Mouse (Mus musculus): ENCODE results near the gene Gabbr2. TPM values are rescaled to one million over a fixed set of nuclear protein-coding genes. Genes with fewer than 3 reads are reported as not detected.

Gabbr2 gene
- polyA plus RNA-seq, 1 experiment = not detected

DNA sequence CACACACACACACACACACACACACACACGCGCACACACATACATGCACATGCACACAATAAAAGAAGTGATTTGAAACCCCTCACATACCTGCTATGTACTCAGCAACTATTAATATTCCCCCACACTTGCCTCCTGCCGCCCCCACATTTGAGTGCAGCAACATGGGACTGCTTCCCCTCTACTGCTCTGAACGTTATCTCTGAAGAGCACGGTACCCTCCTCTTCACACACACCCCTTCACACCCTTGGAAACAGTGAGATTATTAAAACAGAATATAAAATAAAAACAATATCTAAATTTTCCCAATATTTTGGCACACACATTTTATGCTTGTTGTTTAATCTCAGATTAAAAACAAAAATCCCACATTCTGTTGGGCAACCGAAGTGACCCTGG lies 77.1 kb downstream of the Gabbr2 start:
- Histone ChIP-seq H3K9ac (ENCODE audit: low read depth, poor library complexity, severe bottlenecking) (no peak overlapping the region), H3K4me1 (ENCODE audit: control insufficient read depth, insufficient read depth, low read length) (no peaks in the 10 kb centered on the region), H3K36me3 (ENCODE audit: control insufficient read depth, insufficient read depth, low read length, poor library complexity, severe bottlenecking) (no peaks in the 10 kb centered on the region), H3K27me3 (ENCODE audit: control insufficient read depth, insufficient read depth, low read length, poor library complexity, severe bottlenecking) (no peaks in the 10 kb centered on the region), H3K9me3 (replicated peaks; ENCODE audit: control insufficient read depth, insufficient read depth, low read length, poor library complexity, severe bottlenecking) (no peaks in the 10 kb centered on the region), H3K4me3 (ENCODE audit: low read depth, low read length) (no peak overlapping the region), H3K27ac (ENCODE audit: insufficient read depth, low read length) (no peak overlapping the region)
- no peak for TF ChIP-seq CTCF (IDR thresholded peaks at IDR 0.05; ENCODE audit: low read depth, low read length)
- no peak for TF ChIP-seq EP300 (IDR thresholded peaks at IDR 0.05; ENCODE audit: insufficient read depth, low read depth, low read length)
- TF ChIP-seq POLR2A (IDR thresholded peaks at IDR 0.05; ENCODE audit: insufficient read depth, low read length) = no peak

DNA sequence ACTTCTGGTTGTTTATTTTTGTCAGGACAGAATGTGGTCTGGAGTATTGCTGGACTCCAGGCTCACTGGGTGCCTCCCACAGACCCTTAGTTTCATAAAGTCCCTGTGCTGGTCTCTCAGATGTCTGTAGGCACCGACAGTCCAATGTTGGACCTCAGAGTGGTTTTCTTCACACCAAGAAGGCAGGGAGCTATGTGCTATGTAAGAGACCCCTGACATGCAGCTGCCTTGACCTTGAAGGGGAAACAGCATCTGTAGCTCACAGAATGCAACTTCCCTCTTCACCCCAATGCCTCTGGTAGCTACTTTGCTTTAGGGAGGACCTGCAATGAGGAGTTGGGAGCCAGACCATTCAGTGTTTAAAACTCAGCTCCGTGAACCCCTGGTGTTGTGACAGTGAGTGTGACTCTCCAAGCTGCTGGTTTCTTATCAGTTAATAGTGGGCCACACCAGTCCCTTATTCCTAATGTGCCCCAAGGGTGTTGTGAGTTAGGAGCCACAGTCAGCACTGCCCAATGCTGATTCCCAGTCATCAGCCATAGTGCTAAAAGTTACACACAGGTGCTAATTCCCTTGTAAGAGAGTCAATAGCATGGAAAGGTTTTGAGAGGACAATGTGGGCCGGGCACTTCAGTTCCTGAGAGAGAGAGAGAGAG lies 85.5 kb downstream of the Gabbr2 start:
- TF ChIP-seq CTCF (IDR thresholded peaks at IDR 0.05; ENCODE audit: low read depth, low read length) (no peak), EP300 (IDR thresholded peaks at IDR 0.05; ENCODE audit: insufficient read depth, low read depth, low read length) (no peak)
- Histone ChIP-seq H3K4me3 (ENCODE audit: low read depth, low read length) (no peak overlapping the region), H3K9ac (ENCODE audit: low read depth, poor library complexity, severe bottlenecking) (no peak overlapping the region), H3K27ac (ENCODE audit: insufficient read depth, low read length) (no peak overlapping the region), H3K9me3 (replicated peaks; ENCODE audit: control insufficient read depth, insufficient read depth, low read length, poor library complexity, severe bottlenecking) (peaks cover 4% of the 10 kb centered on the region), H3K36me3 (ENCODE audit: control insufficient read depth, insufficient read depth, low read length, poor library complexity, severe bottlenecking) (no peaks in the 10 kb centered on the region), H3K27me3 (ENCODE audit: control insufficient read depth, insufficient read depth, low read length, poor library complexity, severe bottlenecking) (no peaks in the 10 kb centered on the region), H3K4me1 (ENCODE audit: control insufficient read depth, insufficient read depth, low read length) (no peaks in the 10 kb centered on the region)

DNA sequence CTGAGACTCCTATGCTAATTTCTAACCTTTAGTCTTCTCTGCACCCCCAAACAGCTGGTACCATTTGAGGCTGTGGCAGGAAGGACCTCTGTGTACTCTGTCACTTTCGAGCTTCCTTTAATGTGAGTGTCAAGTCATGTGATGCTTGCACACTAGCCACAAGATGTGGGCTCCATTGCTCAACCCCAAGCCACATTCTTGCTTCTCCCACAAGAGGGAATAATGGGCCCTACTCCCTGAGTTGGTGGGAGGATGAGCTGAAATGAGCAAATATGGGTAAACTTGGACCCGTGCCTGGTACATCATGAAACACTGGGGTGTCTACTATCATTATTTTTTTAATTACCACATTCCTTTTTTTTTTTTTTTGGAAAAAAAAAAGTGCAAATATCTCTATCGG lies 86.5 kb downstream of the Gabbr2 start:
- no peak overlapping the region for H3K27ac ChIP-seq (ENCODE audit: insufficient read depth, low read length)
- H3K9me3 ChIP-seq (replicated peaks; ENCODE audit: control insufficient read depth, insufficient read depth, low read length, poor library complexity, severe bottlenecking) = peaks cover 4% of the 10 kb centered on the region
- no peak overlapping the region for H3K4me3 ChIP-seq (ENCODE audit: low read depth, low read length)
- TF ChIP-seq POLR2A (IDR thresholded peaks at IDR 0.05; ENCODE audit: insufficient read depth, low read length) (no peak), CTCF (IDR thresholded peaks at IDR 0.05; ENCODE audit: low read depth, low read length) (no peak), EP300 (IDR thresholded peaks at IDR 0.05; ENCODE audit: insufficient read depth, low read depth, low read length) (no peak)
- no peaks in the 10 kb centered on the region for H3K27me3 ChIP-seq (ENCODE audit: control insufficient read depth, insufficient read depth, low read length, poor library complexity, severe bottlenecking)
- no peaks in the 10 kb centered on the region for H3K4me1 ChIP-seq (ENCODE audit: control insufficient read depth, insufficient read depth, low read length)
- H3K36me3 ChIP-seq (ENCODE audit: control insufficient read depth, insufficient read depth, low read length, poor library complexity, severe bottlenecking) = no peaks in the 10 kb centered on the region
- H3K9ac ChIP-seq (ENCODE audit: low read depth, poor library complexity, severe bottlenecking) = no peak overlapping the region

DNA sequence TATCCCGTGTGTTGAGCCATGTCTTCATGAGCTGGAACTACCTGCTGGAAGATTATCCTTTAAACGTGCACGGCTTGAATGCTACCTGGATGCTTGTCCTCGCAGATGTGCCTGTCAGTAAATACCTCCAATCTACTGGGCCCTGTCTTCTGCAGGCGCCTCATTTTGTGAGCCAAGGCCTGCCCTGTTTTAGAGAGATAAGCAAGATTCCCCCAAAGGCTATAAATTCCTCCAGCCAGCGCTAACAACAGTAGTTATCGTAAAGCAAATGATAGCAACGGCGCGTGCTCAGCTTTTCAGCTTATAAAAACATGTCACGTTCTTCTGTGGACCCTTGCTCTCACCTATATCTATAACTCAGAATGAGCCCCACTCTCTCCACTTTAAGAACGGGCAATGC lies 87.5 kb downstream of the Gabbr2 start:
- Histone ChIP-seq H3K9me3 (replicated peaks; ENCODE audit: control insufficient read depth, insufficient read depth, low read length, poor library complexity, severe bottlenecking) (peaks cover 4% of the 10 kb centered on the region; the same call in 1 of the 2 replicates), H3K36me3 (ENCODE audit: control insufficient read depth, insufficient read depth, low read length, poor library complexity, severe bottlenecking) (no peaks in the 10 kb centered on the region), H3K4me3 (ENCODE audit: low read depth, low read length) (no peak overlapping the region), H3K27me3 (ENCODE audit: control insufficient read depth, insufficient read depth, low read length, poor library complexity, severe bottlenecking) (no peaks in the 10 kb centered on the region), H3K9ac (ENCODE audit: low read depth, poor library complexity, severe bottlenecking) (no peak overlapping the region), H3K4me1 (ENCODE audit: control insufficient read depth, insufficient read depth, low read length) (no peaks in the 10 kb centered on the region), H3K27ac (ENCODE audit: insufficient read depth, low read length) (no peak overlapping the region)
- TF ChIP-seq POLR2A (IDR thresholded peaks at IDR 0.05; ENCODE audit: insufficient read depth, low read length) (no peak), EP300 (IDR thresholded peaks at IDR 0.05; ENCODE audit: insufficient read depth, low read depth, low read length) (no peak), CTCF (IDR thresholded peaks at IDR 0.05; ENCODE audit: low read depth, low read length) (no peak)

DNA sequence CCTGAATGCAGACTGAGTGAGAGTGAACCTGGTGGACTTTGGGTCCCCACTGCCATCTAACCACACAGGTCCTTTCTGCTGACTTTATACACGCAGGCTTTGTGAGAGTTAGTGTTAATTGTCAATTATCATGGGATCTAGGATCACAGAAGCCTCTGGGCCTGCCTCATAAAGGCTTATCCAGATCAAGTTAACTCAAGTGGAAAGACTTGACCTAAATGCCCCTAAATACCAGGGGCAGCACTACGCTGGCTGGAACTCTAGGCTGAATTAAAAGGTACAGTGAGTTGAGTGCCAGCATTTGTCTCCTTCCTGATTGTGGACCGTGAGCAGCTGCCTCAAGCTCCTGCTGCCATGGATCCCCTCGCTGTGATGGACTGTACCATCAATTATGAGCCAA lies 93.1 kb downstream of the Gabbr2 start:
- Histone ChIP-seq H3K4me3 (ENCODE audit: low read depth, low read length) (no peak overlapping the region), H3K4me1 (ENCODE audit: control insufficient read depth, insufficient read depth, low read length) (no peaks in the 10 kb centered on the region), H3K27ac (ENCODE audit: insufficient read depth, low read length) (no peak overlapping the region), H3K9me3 (replicated peaks; ENCODE audit: control insufficient read depth, insufficient read depth, low read length, poor library complexity, severe bottlenecking) (no peaks in the 10 kb centered on the region), H3K36me3 (ENCODE audit: control insufficient read depth, insufficient read depth, low read length, poor library complexity, severe bottlenecking) (no peaks in the 10 kb centered on the region), H3K27me3 (ENCODE audit: control insufficient read depth, insufficient read depth, low read length, poor library complexity, severe bottlenecking) (no peaks in the 10 kb centered on the region), H3K9ac (ENCODE audit: low read depth, poor library complexity, severe bottlenecking) (no peak overlapping the region)
- TF ChIP-seq CTCF (IDR thresholded peaks at IDR 0.05; ENCODE audit: low read depth, low read length) = no peak
- no peak for TF ChIP-seq POLR2A (IDR thresholded peaks at IDR 0.05; ENCODE audit: insufficient read depth, low read length)
- TF ChIP-seq EP300 (IDR thresholded peaks at IDR 0.05; ENCODE audit: insufficient read depth, low read depth, low read length) = no peak

DNA sequence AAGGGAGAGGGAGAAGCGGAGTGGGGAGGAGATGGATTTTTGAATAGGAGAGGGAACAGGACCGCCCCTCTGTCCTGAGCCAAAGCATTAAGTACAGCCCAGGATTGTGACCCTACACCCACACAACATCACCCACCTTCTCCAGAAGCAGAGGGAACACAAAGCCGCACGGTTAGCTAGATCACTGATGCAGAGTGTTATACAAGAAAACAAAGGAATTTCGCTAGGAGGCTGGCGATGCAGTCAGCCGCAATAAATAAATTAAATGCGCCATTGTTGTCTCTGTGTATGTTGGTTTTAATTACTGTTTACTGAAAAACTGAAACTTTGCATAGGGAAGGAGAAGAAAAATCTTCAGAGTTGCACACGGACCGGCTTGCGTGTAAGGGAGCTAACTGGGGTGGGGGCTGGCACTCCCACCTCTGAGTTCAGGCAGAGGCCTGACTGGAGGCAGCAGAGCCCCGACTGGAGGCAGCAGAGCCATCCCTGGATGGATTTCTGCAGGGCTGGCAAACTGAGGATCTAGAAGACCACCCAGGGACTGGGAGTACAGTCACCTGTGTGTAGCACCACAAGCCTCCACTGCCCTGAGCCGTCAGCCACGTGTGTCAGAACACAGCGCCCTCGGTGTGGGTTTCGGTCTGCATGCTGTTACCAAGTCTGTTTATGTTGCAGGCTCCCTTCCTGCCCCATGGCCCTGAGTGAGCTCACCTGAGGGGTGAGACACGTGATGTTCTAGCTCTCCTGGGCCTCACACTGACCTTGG lies 93.9 kb downstream of the Gabbr2 start:
- Histone ChIP-seq H3K27me3 (ENCODE audit: control insufficient read depth, insufficient read depth, low read length, poor library complexity, severe bottlenecking) (no peaks in the 10 kb centered on the region), H3K27ac (ENCODE audit: insufficient read depth, low read length) (no peak overlapping the region), H3K9me3 (replicated peaks; ENCODE audit: control insufficient read depth, insufficient read depth, low read length, poor library complexity, severe bottlenecking) (no peaks in the 10 kb centered on the region), H3K9ac (ENCODE audit: low read depth, poor library complexity, severe bottlenecking) (no peak overlapping the region), H3K4me1 (ENCODE audit: control insufficient read depth, insufficient read depth, low read length) (no peaks in the 10 kb centered on the region), H3K4me3 (ENCODE audit: low read depth, low read length) (no peak overlapping the region), H3K36me3 (ENCODE audit: control insufficient read depth, insufficient read depth, low read length, poor library complexity, severe bottlenecking) (no peaks in the 10 kb centered on the region)
- TF ChIP-seq POLR2A (IDR thresholded peaks at IDR 0.05; ENCODE audit: insufficient read depth, low read length) (no peak), CTCF (IDR thresholded peaks at IDR 0.05; ENCODE audit: low read depth, low read length) (no peak), EP300 (IDR thresholded peaks at IDR 0.05; ENCODE audit: insufficient read depth, low read depth, low read length) (no peak)

Measured in ES-Bruce4 (cell line).